Mouse (Mus musculus) E14TG2a.4 (cell line): ENCODE data around the gene C130032M10Rik.

Source experiments
- H3K27me3 ChIP-seq: 2 replicates; pipeline ENCODE4 v1.6.1; 2014; ENCODE audit warnings: low read length, control low read depth; ENCODE audit not compliant: insufficient read depth
- H3K36me3 ChIP-seq: 2 replicates; pipeline ENCODE4 v1.6.1; 2014; ENCODE audit warnings: low read length, control low read depth; ENCODE audit not compliant: insufficient read depth
- H3K4me1 ChIP-seq: replicated peaks from 2 replicates; pipeline ENCODE4 v1.6.1; 2014; ENCODE audit warnings: low read depth, low read length, control low read depth
- H3K4me3 ChIP-seq: replicated peaks from 2 replicates; pipeline ENCODE4 v1.5.1; 2014; ENCODE audit warnings: mild to moderate bottlenecking, low read length
- H3K9me3 ChIP-seq: 2 replicates; pipeline ENCODE4 v1.6.1; 2014; ENCODE audit warnings: low read length, control low read depth
- CTCF ChIP-seq: conservative IDR thresholded peaks from 2 replicates; pipeline ENCODE4 v1.5.1; 2014; ENCODE audit warnings: low read length
- NANOG ChIP-seq: IDR thresholded peaks from 2 replicates; pipeline ENCODE4 v1.6.1; 2014; ENCODE audit warnings: borderline replicate concordance, low read length, mixed read lengths
- POU5F1 ChIP-seq: IDR thresholded peaks from 2 replicates; pipeline ENCODE4 v1.6.1; 2014; ENCODE audit warnings: low read length, borderline replicate concordance

The C130032M10Rik gene

DNA sequence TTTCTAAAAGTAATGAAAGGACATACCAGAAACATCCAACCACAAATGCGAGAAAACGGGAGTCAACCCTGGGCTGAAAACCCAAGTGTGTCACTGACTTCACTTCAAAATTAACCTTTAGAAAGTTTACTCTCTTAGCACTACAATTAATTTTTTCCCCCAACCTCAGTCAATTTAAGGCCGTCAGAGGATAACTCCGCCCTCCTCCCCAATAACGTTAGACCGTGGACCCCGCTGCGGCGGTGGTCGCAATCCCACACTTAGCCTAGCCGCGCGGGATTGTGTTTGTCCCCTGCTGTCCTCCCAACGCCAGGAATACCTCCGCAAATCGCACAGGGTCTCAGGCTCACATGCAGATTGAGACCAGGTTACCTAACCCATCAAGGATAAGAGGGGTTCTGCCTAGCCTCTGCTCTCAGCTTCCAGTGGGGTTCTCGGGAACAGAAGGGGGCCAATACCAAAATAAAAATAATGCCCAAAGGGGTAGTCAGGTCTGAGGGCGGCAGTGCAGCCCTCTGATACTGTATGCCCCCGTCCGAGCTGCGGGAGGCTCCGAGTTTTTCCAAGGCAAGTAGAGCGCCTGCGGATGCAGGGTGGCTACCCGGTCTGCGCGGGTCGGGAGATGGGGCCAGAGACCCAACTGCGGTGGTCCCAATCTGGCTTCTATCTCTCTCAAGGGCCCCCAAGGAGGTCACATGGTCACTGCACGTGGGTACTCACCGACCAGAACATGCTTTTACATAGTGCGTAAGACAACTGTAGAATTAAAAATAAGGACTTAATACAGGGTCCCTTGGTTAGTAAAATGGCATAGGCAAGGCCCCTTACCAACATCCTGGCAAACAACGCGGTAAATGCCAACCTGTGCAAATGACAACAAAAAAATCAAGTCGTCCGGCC lies 45.5 kb downstream of the C130032M10Rik start:
- H3K9me3 ChIP-seq: no peaks in the 10 kb centered on the region
- H3K4me1 ChIP-seq: peaks cover 58% of the 10 kb centered on the region
- H3K27me3 ChIP-seq: no peaks in the 10 kb centered on the region
- H3K4me3 ChIP-seq: peak overlapping the region; percentile 92
- H3K36me3 ChIP-seq: peaks cover 48% of the 10 kb centered on the region
- TF ChIP-seq POU5F1 (no peak), NANOG (no peak), CTCF (no peak)

DNA sequence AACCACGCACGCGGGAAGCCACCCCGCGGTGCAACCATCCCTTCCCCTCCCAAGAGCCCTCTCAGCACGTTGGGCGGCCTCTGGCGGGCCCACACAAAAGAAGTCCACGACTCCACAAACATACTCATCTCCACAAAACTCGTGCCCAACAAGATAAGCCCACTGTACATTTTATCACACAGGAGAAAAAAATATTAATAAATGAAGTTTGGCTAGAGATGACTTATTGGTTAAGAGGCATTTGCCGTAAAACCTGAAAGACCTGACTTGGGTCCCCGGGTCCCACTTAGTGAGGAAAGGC lies 46.1 kb downstream of the C130032M10Rik start:
- H3K27me3 ChIP-seq: no peaks in the 10 kb centered on the region
- H3K4me3 ChIP-seq: peak overlapping the region; percentile 92
- peaks cover 59% of the 10 kb centered on the region for H3K4me1 ChIP-seq
- no peaks in the 10 kb centered on the region for H3K9me3 ChIP-seq
- peaks cover 47% of the 10 kb centered on the region for H3K36me3 ChIP-seq
- TF ChIP-seq NANOG: no peak
- no peak for TF ChIP-seq CTCF
- no peak for TF ChIP-seq POU5F1

DNA sequence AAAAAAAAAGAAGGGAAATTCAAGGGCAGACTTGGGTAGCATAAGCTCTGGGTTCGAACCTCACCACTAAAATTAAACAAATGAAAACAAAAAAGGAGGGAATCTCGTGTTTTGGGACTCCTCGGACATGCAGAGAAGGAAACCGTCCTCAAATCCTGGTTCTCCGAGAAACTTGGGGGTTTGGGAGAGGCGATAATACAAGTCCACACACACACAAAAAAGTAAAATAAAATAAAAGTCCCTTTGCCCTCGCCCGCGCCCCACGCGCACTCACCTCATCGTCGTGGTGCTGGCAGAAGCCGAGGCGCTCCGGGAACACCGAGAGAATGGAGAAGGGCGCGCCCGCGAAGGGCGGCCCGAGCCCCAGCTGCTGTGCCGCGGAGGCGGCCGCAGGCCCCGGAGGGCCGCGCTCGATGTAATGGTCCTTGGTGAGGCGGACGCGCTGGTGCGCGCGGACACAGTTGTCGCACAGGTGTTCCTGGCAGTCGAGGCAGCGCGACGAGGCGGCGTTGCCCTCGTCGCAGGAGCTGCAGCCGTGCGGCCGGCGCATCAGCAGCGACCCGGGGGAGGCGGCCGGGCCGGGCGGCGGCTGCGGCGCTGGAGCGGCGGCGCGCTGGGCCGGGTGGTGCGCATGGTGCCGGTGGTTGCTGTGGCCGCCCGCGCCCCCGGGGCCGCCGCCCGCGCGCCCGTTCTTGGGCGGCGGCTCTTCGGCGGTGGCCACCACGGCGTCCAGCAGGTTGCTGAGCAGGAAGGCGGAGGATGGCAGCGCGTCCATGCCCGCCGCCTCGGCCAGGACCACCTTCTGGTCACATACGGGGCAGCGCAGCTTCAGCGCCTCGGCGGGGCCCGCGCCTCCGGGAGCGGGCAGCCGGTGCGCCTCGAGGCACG lies 46.8 kb downstream of the C130032M10Rik start:
- Histone ChIP-seq H3K36me3 (peaks cover 47% of the 10 kb centered on the region), H3K9me3 (no peaks in the 10 kb centered on the region), H3K4me1 (peaks cover 60% of the 10 kb centered on the region), H3K4me3 (peak overlapping the region; percentile 92), H3K27me3 (no peaks in the 10 kb centered on the region)
- no peak for TF ChIP-seq NANOG
- TF ChIP-seq POU5F1: no peak
- no peak for TF ChIP-seq CTCF

- peaks cover 61% of the 10 kb centered on the region for H3K4me1 ChIP-seq
- TF ChIP-seq NANOG (no peak), POU5F1 (no peak), CTCF (no peak)
- H3K9me3 ChIP-seq: no peaks in the 10 kb centered on the region
- peaks cover 40% of the 10 kb centered on the region for H3K36me3 ChIP-seq
- H3K27me3 ChIP-seq: no peaks in the 10 kb centered on the region
- H3K4me3 ChIP-seq: peak overlapping the region; percentile 92
These were observed 47.6 kb downstream of the C130032M10Rik start for GRCm38 (mm10) chr9:114562919-114563751.

- peaks cover 59% of the 10 kb centered on the region for H3K4me1 ChIP-seq
- H3K9me3 ChIP-seq: no peaks in the 10 kb centered on the region
- H3K4me3 ChIP-seq: peak within 1 kb of the TSS; percentile 92
- TF ChIP-seq NANOG: no peak
- TF ChIP-seq POU5F1: no peak
- TF ChIP-seq CTCF: no peak
- H3K36me3 ChIP-seq: peaks cover 31% of the 10 kb centered on the region
- no peaks in the 10 kb centered on the region for H3K27me3 ChIP-seq
These were observed 48.5 kb downstream of the C130032M10Rik start, which contains the start of gene Trim71 for GRCm38 (mm10) chr9:114563761-114564606. TSS of gene Trim71 (minus strand) at chr9:114564369.

DNA sequence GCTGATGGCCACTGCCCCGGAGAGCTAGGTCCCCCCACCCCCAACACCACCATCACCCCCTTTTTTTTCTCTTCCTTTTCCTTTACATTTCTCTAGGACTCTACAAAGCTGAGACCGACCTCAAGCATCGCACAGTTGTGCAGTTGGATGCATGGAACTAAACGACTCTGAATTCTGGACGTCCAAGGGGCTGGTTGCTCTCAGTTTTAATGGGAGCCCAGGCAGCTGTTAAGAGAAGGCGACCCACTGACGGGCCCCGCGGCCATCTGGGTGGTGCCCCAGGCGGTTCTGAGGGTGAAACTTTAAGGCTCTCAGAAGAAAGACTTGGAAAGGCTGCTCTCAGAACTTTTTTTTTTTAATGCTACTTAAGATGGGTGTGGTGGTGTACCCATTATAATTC lies 49.2 kb downstream of the C130032M10Rik start:
- Histone ChIP-seq H3K4me3 (peak overlapping the region; percentile 92), H3K27me3 (no peaks in the 10 kb centered on the region), H3K4me1 (peaks cover 55% of the 10 kb centered on the region), H3K36me3 (peaks cover 24% of the 10 kb centered on the region), H3K9me3 (no peaks in the 10 kb centered on the region)
- no peak for TF ChIP-seq POU5F1
- TF ChIP-seq NANOG: no peak
- no peak for TF ChIP-seq CTCF
